Comparison of ENCODE assay signal across 11 mouse cellular contexts in genomic region chr5:43621575-43622299, GRCm38 (mm10). TPM values are rescaled to one million over a fixed set of nuclear protein-coding genes. Genes with fewer than 3 reads are reported as not detected.
DNase-seq lines count a peak whose midpoint lies in the region; ATAC-seq and TF ChIP-seq lines count a peak whose summit lies in the region.
"Had no signal": no experiment of that assay in that cellular context is flagged by ENCODE, and none has a peak within 500 bp of the region (broad histone marks: within the 10 kb centered on the region; RNA-seq: fewer than 3 reads in every experiment).

No protein-coding gene starts in this region.

- ATAC-seq in intestine, postnatal 0 days = no peak
- no peak for ATAC-seq in intestine, embryonic 15.5 days
- ATAC-seq in midbrain, embryonic 11.5 days (ENCODE audit: low FRiP score) = peak; percentile 38; the same call in 1 of the 2 replicates
- peak; percentile 60; the same call in 1 of the 2 replicates for ATAC-seq in hindbrain, embryonic 14.5 days (ENCODE audit: low FRiP score)
- no peak for ATAC-seq in stomach, postnatal 0 days (ENCODE audit: low FRiP score, low TSS enrichment)

- no peaks in the 10 kb centered on the region for H3K9me3 ChIP-seq in intestine, postnatal 0 days (ENCODE audit: control insufficient read depth)
- H3K9me3 ChIP-seq in intestine, embryonic 15.5 days = no peaks in the 10 kb centered on the region
- H3K9me3 ChIP-seq in midbrain, embryonic 11.5 days (ENCODE audit: control insufficient read depth, low read length) = no peaks in the 10 kb centered on the region
- no peaks in the 10 kb centered on the region for H3K9me3 ChIP-seq in midbrain, embryonic 10.5 days (replicated peaks)
- no peaks in the 10 kb centered on the region for H3K9me3 ChIP-seq in hindbrain, embryonic 14.5 days (ENCODE audit: control insufficient read depth, low read length)
- H3K9me3 ChIP-seq in stomach, postnatal 0 days (ENCODE audit: control insufficient read depth, low read length) = no peaks in the 10 kb centered on the region
- H3K9me3 ChIP-seq: limb, embryonic 12.5 days had no signal

- H3K27me3 ChIP-seq in intestine, postnatal 0 days (replicated peaks; ENCODE audit: control insufficient read depth, insufficient read depth, low read length) = no peaks in the 10 kb centered on the region
- no peaks in the 10 kb centered on the region for H3K27me3 ChIP-seq in intestine, embryonic 15.5 days (replicated peaks)
- H3K27me3 ChIP-seq in midbrain, embryonic 11.5 days (ENCODE audit: control insufficient read depth, insufficient read depth, low read length) = no peaks in the 10 kb centered on the region
- H3K27me3 ChIP-seq in midbrain, embryonic 10.5 days (ENCODE audit: low read depth, poor library complexity, severe bottlenecking) = no peaks in the 10 kb centered on the region
- H3K27me3 ChIP-seq in hindbrain, embryonic 14.5 days (ENCODE audit: control insufficient read depth, insufficient read depth, low read length) = no peaks in the 10 kb centered on the region
- no peaks in the 10 kb centered on the region for H3K27me3 ChIP-seq in stomach, postnatal 0 days (ENCODE audit: control insufficient read depth, insufficient read depth, low read length)
- H3K27me3 ChIP-seq: limb, embryonic 12.5 days had no signal

- no peak for DNase-seq in midbrain, embryonic 11.5 days (ENCODE audit: low spot score, missing footprints)
- no peak for DNase-seq in midbrain, embryonic 10.5 days (ENCODE audit: low spot score)
- DNase-seq in hindbrain, embryonic 14.5 days (ENCODE audit: low spot score) = no peak
- no peak for DNase-seq in stomach, postnatal 0 days (ENCODE audit: low spot score)
- no peak for DNase-seq in urinary bladder, postnatal 4 days (ENCODE audit: low spot score in 2 of 2)
- DNase-seq in gastrocnemius, postnatal 25 days = no peak
- DNase-seq: heart, adult 18-20 months had no signal

- H3K4me3 ChIP-seq in intestine, postnatal 0 days (ENCODE audit: low read depth, low read length) = no peak overlapping the region
- no peak overlapping the region for H3K4me3 ChIP-seq in intestine, embryonic 15.5 days (replicated peaks)
- H3K4me3 ChIP-seq in midbrain, embryonic 11.5 days (ENCODE audit: low read depth, low read length) = no peak overlapping the region
- H3K4me3 ChIP-seq in midbrain, embryonic 10.5 days = no peak overlapping the region
- no peak overlapping the region for H3K4me3 ChIP-seq in hindbrain, embryonic 14.5 days (replicated peaks; ENCODE audit: low read length)
- no peak overlapping the region for H3K4me3 ChIP-seq in stomach, postnatal 0 days (ENCODE audit: low read depth, low read length)
- H3K4me3 ChIP-seq: limb, embryonic 12.5 days had no signal

- H3K27ac ChIP-seq in intestine, postnatal 0 days (ENCODE audit: low read depth, low read length) = no peak overlapping the region
- H3K27ac ChIP-seq in intestine, embryonic 15.5 days = no peak overlapping the region
- no peak overlapping the region for H3K27ac ChIP-seq in midbrain, embryonic 11.5 days (ENCODE audit: low read depth, low read length)
- H3K27ac ChIP-seq in midbrain, embryonic 10.5 days (replicated peaks) = no peak overlapping the region
- peak overlapping the region; percentile 26; the same call in 1 of the 2 replicates for H3K27ac ChIP-seq in hindbrain, embryonic 14.5 days
- H3K27ac ChIP-seq in stomach, postnatal 0 days (replicated peaks) = no peak overlapping the region
- H3K27ac ChIP-seq: limb, embryonic 12.5 days had no signal

- no peaks in the 10 kb centered on the region for H3K4me1 ChIP-seq in intestine, postnatal 0 days (replicated peaks; ENCODE audit: control insufficient read depth, insufficient read depth, low read length)
- H3K4me1 ChIP-seq in intestine, embryonic 15.5 days (replicated peaks) = no peaks in the 10 kb centered on the region
- H3K4me1 ChIP-seq in midbrain, embryonic 11.5 days (ENCODE audit: control insufficient read depth, insufficient read depth, low read length) = no peaks in the 10 kb centered on the region
- H3K4me1 ChIP-seq in midbrain, embryonic 10.5 days = no peaks in the 10 kb centered on the region
- no peaks in the 10 kb centered on the region; the same call in 1 of the 2 replicates for H3K4me1 ChIP-seq in hindbrain, embryonic 14.5 days (replicated peaks; ENCODE audit: control insufficient read depth, insufficient read depth, low read length)
- no peaks in the 10 kb centered on the region for H3K4me1 ChIP-seq in stomach, postnatal 0 days (replicated peaks; ENCODE audit: control insufficient read depth, insufficient read depth)
- H3K4me1 ChIP-seq: limb, embryonic 12.5 days had no signal

- WGBS in intestine, postnatal 0 days = 64% methylated on average over 7 of the region's 7 CpGs
- WGBS in intestine, embryonic 15.5 days = 63% methylated on average over 7 of the region's 7 CpGs
- 78% methylated on average over 7 of the region's 7 CpGs for WGBS in midbrain, embryonic 11.5 days
- 80% methylated on average over 7 of the region's 7 CpGs for WGBS in midbrain, embryonic 10.5 days
- 55% methylated on average over 7 of the region's 7 CpGs for WGBS in hindbrain, embryonic 14.5 days
- WGBS in stomach, postnatal 0 days = 69% methylated on average over 7 of the region's 7 CpGs

- no peak overlapping the region for H3K4me2 ChIP-seq in intestine, postnatal 0 days (replicated peaks; ENCODE audit: low read depth)
- no peak overlapping the region for H3K4me2 ChIP-seq in intestine, embryonic 15.5 days (replicated peaks)
- no peak overlapping the region for H3K4me2 ChIP-seq in midbrain, embryonic 11.5 days
- no peak overlapping the region for H3K4me2 ChIP-seq in hindbrain, embryonic 14.5 days (replicated peaks)
- H3K4me2 ChIP-seq in stomach, postnatal 0 days (replicated peaks; ENCODE audit: low read depth) = no peak overlapping the region
- H3K4me2 ChIP-seq: limb, embryonic 12.5 days had no signal

- peak; percentile 42; the same call in 1 of the 2 replicates for TF ChIP-seq CTCF in intestine, postnatal 0 days (IDR thresholded peaks at IDR 0.05; ENCODE audit: low read depth)
- TF ChIP-seq CTCF in stomach, postnatal 0 days (IDR thresholded peaks at IDR 0.05; ENCODE audit: low read depth) = peak; percentile 54

- no peak for TF ChIP-seq EP300 in stomach, postnatal 0 days (optimal IDR thresholded peaks at IDR 0.05)

- no peaks in the 10 kb centered on the region for H3K36me3 ChIP-seq in intestine, postnatal 0 days (ENCODE audit: control insufficient read depth, insufficient read depth)
- H3K36me3 ChIP-seq in intestine, embryonic 15.5 days = no peaks in the 10 kb centered on the region
- no peaks in the 10 kb centered on the region for H3K36me3 ChIP-seq in midbrain, embryonic 11.5 days (ENCODE audit: control insufficient read depth, insufficient read depth, low read length)
- H3K36me3 ChIP-seq in midbrain, embryonic 10.5 days = no peaks in the 10 kb centered on the region
- no peaks in the 10 kb centered on the region for H3K36me3 ChIP-seq in hindbrain, embryonic 14.5 days (replicated peaks; ENCODE audit: control insufficient read depth, insufficient read depth)
- no peaks in the 10 kb centered on the region for H3K36me3 ChIP-seq in stomach, postnatal 0 days (ENCODE audit: control insufficient read depth, insufficient read depth, low read length)
- H3K36me3 ChIP-seq: limb, embryonic 12.5 days had no signal

- H3K9ac ChIP-seq in intestine, postnatal 0 days (ENCODE audit: low read depth, low read length) = no peak overlapping the region
- H3K9ac ChIP-seq in intestine, embryonic 15.5 days = no peak overlapping the region
- H3K9ac ChIP-seq in midbrain, embryonic 11.5 days (ENCODE audit: low read length) = no peak overlapping the region
- no peak overlapping the region for H3K9ac ChIP-seq in hindbrain, embryonic 14.5 days
- no peak overlapping the region for H3K9ac ChIP-seq in stomach, postnatal 0 days (ENCODE audit: low read length)
- H3K9ac ChIP-seq: limb, embryonic 12.5 days had no signal

RNA-seq across cellular contexts. Expression of gene Cc2d2a, which starts 40.4 kb away (rescaled TPM):
- 2.8 and 3.6 TPM in 2 replicates for polyA plus RNA-seq in intestine, postnatal 0 days (2015; fragmentation: Nextera tagmentation; extraction: Ambion mirVana)
- 8.9 and 9.8 TPM in 2 replicates for polyA plus RNA-seq in intestine, embryonic 15.5 days (2015; fragmentation: Nextera tagmentation; extraction: Ambion mirVana)
- polyA plus RNA-seq in midbrain, embryonic 11.5 days (2014; fragmentation: Nextera tagmentation; extraction: Ambion mirVana) = 7.7 and 10.9 TPM in 2 replicates
- polyA plus RNA-seq in midbrain, embryonic 10.5 days (2016; fragmentation: Nextera tagmentation; extraction: Ambion mirVana) = 8.2 and 10.4 TPM in 2 replicates
- polyA plus RNA-seq in hindbrain, embryonic 14.5 days (2014; fragmentation: Nextera tagmentation; extraction: Ambion mirVana) = 6.1 and 6.3 TPM in 2 replicates
- polyA plus RNA-seq in stomach, postnatal 0 days (2015; fragmentation: Nextera tagmentation; extraction: Ambion mirVana) = 4.7 and 5.5 TPM in 2 replicates
- total RNA-seq in gastrocnemius, postnatal 25 days (2021) = 1 to 10 TPM; 7.2 to 7.7 TPM
- total RNA-seq: neutrophil, adult 5-6 weeks had no signal

Comparison
In these comparisons a context has a peak if more than half of its experiments do, and no peak if none do; other contexts are left out.
1. ATAC-seq: peak in midbrain, embryonic 11.5 days (single experiment) and hindbrain, embryonic 14.5 days (single experiment); none in intestine, postnatal 0 days (single experiment), intestine, embryonic 15.5 days (single experiment) and stomach, postnatal 0 days (single experiment).